Mouse (Mus musculus) forebrain, embryonic 13.5 days (tissue): ENCODE measurements around the gene Hgd. TPM values are rescaled to one million over a fixed set of nuclear protein-coding genes. Genes with fewer than 3 reads are reported as not detected.

Experiments
- ATAC-seq: fragments of 200-750 bp; cut with Nextera tagmentation; 2 replicates; pipeline ENCODE4 v1.8.0; 2017
- H3K27ac ChIP-seq: fragments of 300-500 bp; sonication (generic); 2 replicates; pipeline ENCODE4 v1.5.1; 2015; ENCODE audit warnings: inconsistent platforms, mild to moderate bottlenecking, moderate library complexity
- H3K27me3 ChIP-seq: fragments of 300-500 bp; sonication (generic); 2 replicates; pipeline ENCODE4 v1.6.1; 2015; ENCODE audit warnings: mild to moderate bottlenecking, inconsistent platforms
- H3K36me3 ChIP-seq: fragments of 300-500 bp; sonication (generic); 2 replicates; pipeline ENCODE4 v1.6.1; 2015; ENCODE audit warnings: mild to moderate bottlenecking, inconsistent platforms; ENCODE audit not compliant: poor library complexity, severe bottlenecking
- H3K4me1 ChIP-seq: fragments of 300-500 bp; sonication (generic); 2 replicates; pipeline ENCODE4 v1.6.1; 2015; ENCODE audit warnings: inconsistent platforms
- H3K4me2 ChIP-seq: fragments of 300-500 bp; sonication (generic); 2 replicates; pipeline ENCODE4 v1.6.1; 2015; ENCODE audit warnings: inconsistent platforms, mild to moderate bottlenecking, moderate library complexity
- H3K4me3 ChIP-seq: fragments of 300-500 bp; sonication (generic); 2 replicates; pipeline ENCODE4 v1.5.1; 2015; ENCODE audit warnings: mild to moderate bottlenecking, inconsistent platforms
- H3K9ac ChIP-seq: fragments of 300-500 bp; sonication (generic); 2 replicates; pipeline ENCODE4 v1.6.1; 2015; ENCODE audit warnings: mild to moderate bottlenecking, inconsistent platforms
- H3K9me3 ChIP-seq: fragments of 300-500 bp; sonication (generic); replicated peaks from 2 replicates; pipeline ENCODE4 v1.6.1; 2016; ENCODE audit warnings: inconsistent platforms
- WGBS: fragments of 180-500 bp; shearing (Covaris S2); methylation state at CpG from one replicate; pipeline ENCODE4 v1.1.7; 2015; 5-methylcytosine and 5-hydroxymethylcytosine counted together
- polyA plus RNA-seq: library from polyadenylated mRNA; unstranded; fragments of >200 nt; fragmentation: Nextera tagmentation; extraction: Ambion mirVana; gene quantifications from 2 replicates; pipeline ENCODE4 v1.2.1, GENCODE M21; 2015

The Hgd gene
- polyA plus RNA-seq, 1 experiment from 2014 or later: 0.27 TPM

GRCm38 (mm10) chr16:37583801-37584200 lies 3.8 kb downstream of the Hgd start:
- Histone ChIP-seq H3K27ac (peak overlapping the region; percentile 96), H3K27me3 (no peaks in the 10 kb centered on the region)

GRCm38 (mm10) chr16:37584218-37585035 lies 4.5 kb downstream of the Hgd start:
- Histone ChIP-seq H3K4me1 (peaks cover 43% of the 10 kb centered on the region), H3K36me3 (no peaks in the 10 kb centered on the region), H3K27ac (peak overlapping the region; percentile 96), H3K4me3 (peak overlapping the region; percentile 26), H3K27me3 (no peaks in the 10 kb centered on the region), H3K4me2 (peak overlapping the region; percentile 57), H3K9me3 (no peaks in the 10 kb centered on the region), H3K9ac (peak overlapping the region; percentile 62)
- WGBS: 1% methylated on average over 25 of the region's 25 CpGs
- ATAC-seq: peak; percentile 87

More at GRCm38 (mm10) chr16:37583801-37584200, 3.8 kb downstream of the Hgd start:
- H3K36me3 ChIP-seq: no peaks in the 10 kb centered on the region
- peak overlapping the region; percentile 26 for H3K4me3 ChIP-seq
- H3K4me1 ChIP-seq: peaks cover 43% of the 10 kb centered on the region
- 19% methylated on average over 6 of the region's 6 CpGs for WGBS
- peak overlapping the region; percentile 57 for H3K4me2 ChIP-seq
- peak overlapping the region; percentile 62; the same call in 1 of the 2 replicates for H3K9ac ChIP-seq
- ATAC-seq: no peak
- H3K9me3 ChIP-seq: no peaks in the 10 kb centered on the region

GRCm38 (mm10) chr16:37585129-37585563 lies 5.2 kb downstream of the Hgd start:
- H3K4me3 ChIP-seq: no peak overlapping the region
- H3K36me3 ChIP-seq: no peaks in the 10 kb centered on the region
- no peak overlapping the region for H3K9ac ChIP-seq
- H3K27me3 ChIP-seq: no peaks in the 10 kb centered on the region
- ATAC-seq: peak; percentile 33
- peak overlapping the region; percentile 57 for H3K4me2 ChIP-seq
- H3K9me3 ChIP-seq: no peaks in the 10 kb centered on the region
- H3K4me1 ChIP-seq: peaks cover 43% of the 10 kb centered on the region
- peak overlapping the region; percentile 96 for H3K27ac ChIP-seq
- WGBS: 45% methylated on average over 8 of the region's 8 CpGs

GRCm38 (mm10) chr16:37590921-37591320 lies 11.0 kb downstream of the Hgd start:
- Histone ChIP-seq H3K4me3 (no peak overlapping the region), H3K36me3 (no peaks in the 10 kb centered on the region), H3K4me1 (peaks cover 14% of the 10 kb centered on the region), H3K9me3 (no peaks in the 10 kb centered on the region), H3K4me2 (no peak overlapping the region), H3K27ac (no peak overlapping the region), H3K27me3 (no peaks in the 10 kb centered on the region), H3K9ac (no peak overlapping the region)
- WGBS: 71% methylated on average over 3 of the region's 3 CpGs
- peak; percentile 58 for ATAC-seq

GRCm38 (mm10) chr16:37591551-37591950 lies 11.6 kb downstream of the Hgd start:
- Histone ChIP-seq H3K4me2 (no peak overlapping the region), H3K4me3 (no peak overlapping the region), H3K27me3 (no peaks in the 10 kb centered on the region), H3K9ac (no peak overlapping the region), H3K36me3 (no peaks in the 10 kb centered on the region), H3K27ac (no peak overlapping the region), H3K9me3 (no peaks in the 10 kb centered on the region), H3K4me1 (peaks cover 14% of the 10 kb centered on the region)
- no peak for ATAC-seq
- WGBS: 94% methylated on average over 8 of the region's 8 CpGs

- Histone ChIP-seq H3K4me2 (no peak overlapping the region), H3K4me1 (no peaks in the 10 kb centered on the region), H3K9ac (no peak overlapping the region), H3K27ac (no peak overlapping the region), H3K36me3 (no peaks in the 10 kb centered on the region), H3K4me3 (no peak overlapping the region), H3K27me3 (no peaks in the 10 kb centered on the region), H3K9me3 (no peaks in the 10 kb centered on the region)
- no peak for ATAC-seq
- 78% methylated on average over 5 of the region's 5 CpGs for WGBS
Observed at GRCm38 (mm10) chr16:37597412-37597811, 17.5 kb downstream of the Hgd start.

GRCm38 (mm10) chr16:37598463-37598862 lies 18.5 kb downstream of the Hgd start:
- Histone ChIP-seq H3K9ac (no peak overlapping the region), H3K27me3 (no peaks in the 10 kb centered on the region), H3K4me1 (no peaks in the 10 kb centered on the region), H3K4me3 (no peak overlapping the region), H3K36me3 (no peaks in the 10 kb centered on the region), H3K9me3 (no peaks in the 10 kb centered on the region), H3K4me2 (no peak overlapping the region), H3K27ac (no peak overlapping the region)
- no peak for ATAC-seq
- 92% methylated on average over 7 of the region's 7 CpGs for WGBS

- no peaks in the 10 kb centered on the region for H3K4me1 ChIP-seq
- no peaks in the 10 kb centered on the region for H3K9me3 ChIP-seq
- H3K27ac ChIP-seq: no peak overlapping the region
- no peak overlapping the region for H3K9ac ChIP-seq
- H3K27me3 ChIP-seq: no peaks in the 10 kb centered on the region
- H3K36me3 ChIP-seq: no peaks in the 10 kb centered on the region
- H3K4me3 ChIP-seq: no peak overlapping the region
- ATAC-seq: no peak
- H3K4me2 ChIP-seq: no peak overlapping the region
- WGBS: 76% methylated on average over 3 of the region's 3 CpGs
Observed at GRCm38 (mm10) chr16:37599326-37599725, 19.4 kb downstream of the Hgd start.

- Histone ChIP-seq H3K4me3 (no peak overlapping the region), H3K9me3 (no peaks in the 10 kb centered on the region), H3K36me3 (no peaks in the 10 kb centered on the region), H3K4me2 (no peak overlapping the region), H3K4me1 (no peaks in the 10 kb centered on the region), H3K9ac (no peak overlapping the region), H3K27ac (no peak overlapping the region), H3K27me3 (no peaks in the 10 kb centered on the region)
- no peak for ATAC-seq
- 100% methylated on average over 1 of the region's 1 CpGs for whole genome bisulfite sequencing
Observed at GRCm38 (mm10) chr16:37603431-37603830, 23.5 kb downstream of the Hgd start.

GRCm38 (mm10) chr16:37604243-37604642 lies 24.3 kb downstream of the Hgd start:
- Histone ChIP-seq H3K27ac (no peak overlapping the region), H3K36me3 (no peaks in the 10 kb centered on the region), H3K9me3 (no peaks in the 10 kb centered on the region), H3K9ac (no peak overlapping the region), H3K4me1 (no peaks in the 10 kb centered on the region), H3K4me3 (no peak overlapping the region), H3K4me2 (no peak overlapping the region), H3K27me3 (no peaks in the 10 kb centered on the region)
- 92% methylated on average over 6 of the region's 6 CpGs for WGBS
- ATAC-seq: no peak

GRCm38 (mm10) chr16:37610333-37610732 lies 30.4 kb downstream of the Hgd start:
- no peak for ATAC-seq
- 80% methylated on average over 8 of the region's 8 CpGs for WGBS

GRCm38 (mm10) chr16:37611072-37611471 lies 31.1 kb downstream of the Hgd start:
- H3K4me3 ChIP-seq: no peak overlapping the region
- no peaks in the 10 kb centered on the region for H3K36me3 ChIP-seq
- H3K4me1 ChIP-seq: no peaks in the 10 kb centered on the region
- no peaks in the 10 kb centered on the region for H3K9me3 ChIP-seq
- H3K27ac ChIP-seq: no peak overlapping the region
- no peak overlapping the region for H3K4me2 ChIP-seq
- WGBS: 83% methylated on average over 7 of the region's 7 CpGs
- ATAC-seq: no peak
- H3K9ac ChIP-seq: no peak overlapping the region
- H3K27me3 ChIP-seq: no peaks in the 10 kb centered on the region

More at GRCm38 (mm10) chr16:37610333-37610732, 30.4 kb downstream of the Hgd start:
- Histone ChIP-seq H3K9ac (no peak overlapping the region), H3K4me2 (no peak overlapping the region), H3K4me1 (no peaks in the 10 kb centered on the region), H3K36me3 (no peaks in the 10 kb centered on the region), H3K4me3 (no peak overlapping the region), H3K9me3 (no peaks in the 10 kb centered on the region), H3K27ac (no peak overlapping the region), H3K27me3 (no peaks in the 10 kb centered on the region)
